Mouse (Mus musculus) spleen, adult 2 months (tissue): ENCODE data around the gene Mocs3.

Experiments
- CTCF ChIP-seq: fragments of 200-500 bp; IDR thresholded peaks from 2 replicates; pipeline ENCODE4 v1.5.1; 2011; ENCODE audit warnings: mild to moderate bottlenecking, inconsistent platforms; ENCODE audit not compliant: insufficient read depth, insufficient read length, insufficient replicate concordance; ENCODE audit errors: extremely low read depth
- POLR2A ChIP-seq: fragments of 200-500 bp; IDR thresholded peaks from 2 replicates; pipeline ENCODE4 v1.6.1; 2011; ENCODE audit warnings: low read depth, low read length, inconsistent platforms

GRCm38 (mm10) chr2:168281582-168281981 lies 51.2 kb downstream of the Mocs3 start, which contains the start of gene Kcng1:
- TF ChIP-seq POLR2A (no peak), CTCF (no peak)
